Mouse (Mus musculus): ENCODE data around the gene Try10. TPM values are rescaled to one million over a fixed set of nuclear protein-coding genes. Genes with fewer than 3 reads are reported as not detected.

The Try10 gene
- polyA plus RNA-seq (2014; fragmentation: Illumina TruSeq; extraction: RNeasy Lipid Tissue Mini Kit (QIAGEN cat#74804); ENCODE audit: low read depth, low replicate concordance): not detected

DNA sequence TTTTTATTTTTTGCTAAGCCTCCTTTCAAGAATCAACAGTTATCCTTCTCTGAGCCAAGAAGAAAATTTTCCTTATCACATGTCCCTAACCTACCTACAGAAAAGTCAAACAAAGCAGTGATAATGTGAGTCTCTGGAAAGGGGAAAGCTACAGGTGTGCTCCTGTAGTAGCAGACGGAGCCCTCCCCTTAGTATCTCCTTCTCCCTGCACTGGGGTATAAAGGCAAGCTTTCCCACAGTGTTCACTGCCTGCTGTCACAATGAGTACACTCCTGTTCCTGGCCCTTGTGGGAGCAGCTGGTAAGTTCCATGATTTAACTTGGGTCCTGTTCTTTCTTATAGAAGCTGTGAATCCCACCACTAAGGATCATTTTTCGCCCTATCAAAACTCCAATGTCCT, at the start of gene Try10:
Gene Try10 (plus strand): TSS at position 174 of the 400 bp plus-strand sequence.

DNA sequence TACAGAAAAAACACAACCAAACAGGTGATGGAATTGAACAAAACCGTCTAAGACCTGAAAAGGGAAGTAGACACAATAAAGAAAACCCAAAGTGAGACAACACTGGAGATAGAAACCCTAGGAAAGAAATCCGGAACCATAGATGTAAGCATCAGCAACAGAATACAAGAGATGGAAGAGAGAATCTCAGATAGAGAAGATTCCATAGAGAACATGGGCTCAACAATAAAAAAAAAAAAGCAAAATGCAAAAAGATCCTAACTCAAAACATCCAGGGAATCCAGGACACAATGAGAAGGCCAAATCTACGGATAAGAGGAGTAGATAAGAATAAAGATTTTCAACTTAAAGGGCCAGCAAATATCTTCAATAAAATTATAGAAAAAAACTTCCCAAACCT, 37.2 kb upstream of the Try10 start, which contains the start of gene Try5:
Gene Try5 (minus strand): TSS at position 101 of the 400 bp plus-strand sequence.

DNA sequence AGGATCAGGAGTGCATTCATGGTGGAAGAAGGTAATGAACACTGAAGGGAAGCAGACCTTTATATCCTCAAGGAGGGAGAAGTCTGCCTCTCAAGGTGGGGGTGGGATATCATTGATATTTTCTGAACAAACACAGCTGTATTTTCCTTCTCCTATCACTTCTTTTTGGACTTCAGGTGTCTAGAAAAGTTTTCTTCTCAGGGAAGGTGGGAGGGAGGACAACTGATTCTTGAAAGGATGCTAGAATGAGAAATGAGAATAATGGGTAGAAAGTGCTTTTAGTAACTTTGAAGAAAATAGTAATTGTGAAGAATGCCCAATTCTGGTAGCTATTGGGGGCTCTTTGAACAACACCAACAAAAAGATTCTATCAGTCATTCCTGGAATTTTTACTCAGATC, 23.7 kb downstream of the Try10 start, which contains the start of gene Prss3:
Gene Prss3 (minus strand): TSS at position 101 of the 400 bp plus-strand sequence.

DNA sequence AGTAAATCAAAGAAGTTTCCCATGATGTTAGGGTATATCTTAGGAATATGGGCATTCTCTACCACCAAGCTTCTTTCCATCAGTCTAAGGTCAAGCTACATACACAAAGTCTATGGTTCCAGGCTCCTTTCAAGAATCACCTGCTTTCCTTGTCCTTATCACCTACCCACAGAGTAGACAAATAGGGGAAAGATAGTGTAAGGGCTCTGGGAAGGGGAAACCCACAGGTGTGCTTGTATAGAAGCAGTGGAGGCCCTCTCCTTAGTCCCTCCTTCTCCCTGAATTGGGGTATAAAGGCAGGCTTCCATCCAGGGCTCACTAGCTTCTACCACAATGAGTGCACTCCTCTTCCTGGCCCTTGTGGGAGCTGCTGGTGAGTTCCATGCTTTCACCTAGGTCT, 38.2 kb downstream of the Try10 start, which contains the start of gene Gm5771:
Gene Gm5771 (plus strand): TSS at position 301 of the 400 bp plus-strand sequence.

Other genes starting within 250 kb of the Try10 start
- gene Try4, start 51.8 kb upstream of the Try10 start, polyA plus RNA-seq (2014; fragmentation: Illumina TruSeq; extraction: RNeasy Lipid Tissue Mini Kit (QIAGEN cat#74804); ENCODE audit: low read depth, low replicate concordance): not detected
- 0.87 TPM for gene Try5, start 37.3 kb upstream of the Try10 start, polyA plus RNA-seq (2014; fragmentation: Illumina TruSeq; extraction: RNeasy Lipid Tissue Mini Kit (QIAGEN cat#74804); ENCODE audit: low read depth, low replicate concordance)
- not detected for gene Prss3, start 23.6 kb downstream of the Try10 start, polyA plus RNA-seq (2014; fragmentation: Illumina TruSeq; extraction: RNeasy Lipid Tissue Mini Kit (QIAGEN cat#74804); ENCODE audit: low read depth, low replicate concordance)
- not detected for gene Gm5771, start 38.3 kb downstream of the Try10 start, polyA plus RNA-seq (2014; fragmentation: Illumina TruSeq; extraction: RNeasy Lipid Tissue Mini Kit (QIAGEN cat#74804); ENCODE audit: low read depth, low replicate concordance)
- gene Gm10334, start 92.0 kb downstream of the Try10 start, polyA plus RNA-seq (2014; fragmentation: Illumina TruSeq; extraction: RNeasy Lipid Tissue Mini Kit (QIAGEN cat#74804); ENCODE audit: low read depth, low replicate concordance): not detected
- not detected for gene Prss1, start 104.8 kb downstream of the Try10 start, polyA plus RNA-seq (2014; fragmentation: Illumina TruSeq; extraction: RNeasy Lipid Tissue Mini Kit (QIAGEN cat#74804); ENCODE audit: low read depth, low replicate concordance)
- gene Prss2, start 167.7 kb downstream of the Try10 start, polyA plus RNA-seq (2014; fragmentation: Illumina TruSeq; extraction: RNeasy Lipid Tissue Mini Kit (QIAGEN cat#74804); ENCODE audit: low read depth, low replicate concordance): 1.1 TPM